Mouse (Mus musculus) limb, embryonic 15.5 days (tissue): ENCODE data around the gene Gm20503. TPM values are rescaled to one million over a fixed set of nuclear protein-coding genes. Genes with fewer than 3 reads are reported as not detected.

Experiments
- ATAC-seq: fragments of 200-750 bp; cut with Nextera tagmentation; 2 replicates; pipeline ENCODE4 v1.8.0; 2017; ENCODE audit warnings: low read depth, moderate TSS enrichment; ENCODE audit not compliant: insufficient number of reproducible peaks, low FRiP score, low TSS enrichment
- H3K27ac ChIP-seq: fragments of 300-500 bp; sonication (generic); 2 replicates; pipeline ENCODE4 v1.5.1; 2015; ENCODE audit warnings: moderate library complexity, mild to moderate bottlenecking, inconsistent platforms
- H3K27me3 ChIP-seq: fragments of 300-500 bp; sonication (generic); 2 replicates; pipeline ENCODE4 v1.6.1; 2015; ENCODE audit warnings: inconsistent platforms
- H3K36me3 ChIP-seq: fragments of 300-500 bp; sonication (generic); 2 replicates; pipeline ENCODE4 v1.6.1; 2015; ENCODE audit warnings: inconsistent platforms
- H3K4me1 ChIP-seq: fragments of 300-500 bp; sonication (generic); 2 replicates; pipeline ENCODE4 v1.6.1; 2015; ENCODE audit warnings: inconsistent platforms
- H3K4me2 ChIP-seq: fragments of 300-500 bp; sonication (generic); 2 replicates; pipeline ENCODE4 v1.6.1; 2015; ENCODE audit warnings: mild to moderate bottlenecking, inconsistent platforms
- H3K4me3 ChIP-seq: fragments of 300-500 bp; sonication (generic); 2 replicates; pipeline ENCODE4 v1.5.1; 2015; ENCODE audit warnings: mild to moderate bottlenecking, inconsistent platforms
- H3K9ac ChIP-seq: fragments of 300-500 bp; sonication (generic); 2 replicates; pipeline ENCODE4 v1.6.1; 2015; ENCODE audit warnings: inconsistent platforms
- H3K9me3 ChIP-seq: fragments of 300-500 bp; sonication (generic); 2 replicates; pipeline ENCODE4 v1.6.1; 2016; ENCODE audit warnings: inconsistent platforms
- WGBS: fragments of 180-500 bp; shearing (Covaris S2); methylation state at CpG from one replicate; pipeline ENCODE4 v1.1.7; 2015; 5-methylcytosine and 5-hydroxymethylcytosine counted together
- polyA plus RNA-seq: library from polyadenylated mRNA; unstranded; fragments of >200 nt; fragmentation: Nextera tagmentation; extraction: Ambion mirVana; gene quantifications from 2 replicates; pipeline ENCODE4 v1.2.1, GENCODE M21; 2015

Gm20503 gene
- polyA plus RNA-seq: 17.7 and 19.6 TPM in 2 replicates

DNA sequence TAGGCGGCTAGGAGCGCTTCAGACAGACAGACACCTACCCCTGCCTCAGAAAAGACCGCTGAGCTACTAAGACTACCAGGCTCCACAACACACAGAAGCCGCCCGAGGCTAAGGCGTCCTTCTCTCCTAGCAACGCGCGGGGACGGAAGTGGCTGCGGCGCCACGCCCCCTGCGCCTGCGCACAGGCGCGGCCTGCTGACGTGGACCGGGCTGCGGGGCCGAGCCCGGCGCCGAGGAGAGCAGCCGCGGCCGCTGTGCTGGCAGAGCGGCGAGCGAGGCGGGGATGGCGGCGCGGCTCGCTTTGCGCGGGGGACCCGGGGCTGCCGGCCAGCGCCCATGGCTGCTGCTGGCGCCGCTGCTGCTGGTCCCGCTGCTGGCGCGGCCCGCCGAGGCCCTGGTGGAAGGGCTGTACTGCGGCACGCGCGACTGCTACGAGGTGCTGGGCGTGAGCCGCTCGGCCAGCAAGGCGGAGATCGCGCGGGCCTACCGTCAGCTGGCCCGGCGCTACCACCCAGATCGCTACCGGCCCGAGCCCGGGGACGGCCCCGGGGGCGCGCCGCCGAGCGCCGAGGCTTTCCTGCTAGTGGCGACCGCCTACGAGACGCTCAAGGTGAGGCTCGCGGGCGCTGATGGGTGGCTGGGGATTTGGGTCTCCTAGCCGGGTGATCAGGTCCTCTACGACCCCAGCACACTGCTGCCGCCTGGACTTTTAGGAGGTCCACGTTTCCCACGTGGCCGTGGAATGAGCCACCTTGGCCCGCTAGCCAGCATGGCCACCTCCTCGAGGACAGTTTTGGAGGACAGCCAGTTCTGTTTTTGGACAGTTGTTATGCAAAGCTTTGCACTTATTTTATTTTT is at the start of gene Gm20503:
Gene Gm20503, plus strand, starts transcription at position 263 of the 858 bp plus-strand sequence.
- H3K27ac ChIP-seq: peak within 1 kb of the TSS; percentile 92
- H3K36me3 ChIP-seq: no peaks in the 10 kb centered on the region
- no peaks in the 10 kb centered on the region for H3K9me3 ChIP-seq
- under 1% methylated on average over 89 of the region's 89 CpGs for WGBS
- ATAC-seq: peak; percentile 95
- H3K4me2 ChIP-seq: peak within 1 kb of the TSS; percentile 81
- peak within 1 kb of the TSS; percentile 96 for H3K9ac ChIP-seq
- H3K4me1 ChIP-seq: peaks cover 26% of the 10 kb centered on the region
- H3K27me3 ChIP-seq: no peaks in the 10 kb centered on the region
- H3K4me3 ChIP-seq: peak within 1 kb of the TSS; percentile 97

- H3K4me2 ChIP-seq: no peak overlapping the region
- no peak overlapping the region for H3K4me3 ChIP-seq
- H3K27ac ChIP-seq: no peak overlapping the region
- 91% methylated on average over 15 of the region's 15 CpGs for WGBS
- no peak overlapping the region for H3K9ac ChIP-seq
- H3K9me3 ChIP-seq: no peaks in the 10 kb centered on the region
- H3K4me1 ChIP-seq: no peaks in the 10 kb centered on the region
- no peaks in the 10 kb centered on the region for H3K27me3 ChIP-seq
- peaks cover under 1% of the 10 kb centered on the region; the same call in 1 of the 2 replicates for H3K36me3 ChIP-seq
- no peak for ATAC-seq
These were observed 41.3 kb upstream of the Gm20503 start for GRCm38 (mm10) chr4:58961719-58962118.

DNA sequence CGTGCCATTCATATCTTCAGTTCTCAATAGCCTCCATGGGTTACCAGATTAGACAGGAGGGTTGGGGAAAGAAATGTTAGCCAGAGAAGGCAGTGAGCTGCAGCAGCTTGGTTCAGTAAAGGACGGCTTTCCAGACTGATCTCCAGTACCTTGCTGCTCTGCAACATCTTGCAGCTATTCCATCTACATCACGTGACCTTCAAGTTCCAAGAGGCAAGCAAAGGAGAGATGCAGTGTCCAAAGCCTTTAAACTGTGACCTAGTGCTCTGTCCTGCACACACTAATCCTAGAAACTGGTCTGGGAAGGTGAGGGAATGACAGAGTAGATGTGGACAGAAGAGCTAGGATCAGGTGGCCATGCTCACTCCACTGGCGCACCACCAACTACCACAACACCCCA is 39.7 kb upstream of the Gm20503 start:
- Histone ChIP-seq H3K4me3 (no peak overlapping the region), H3K9me3 (no peaks in the 10 kb centered on the region), H3K27me3 (no peaks in the 10 kb centered on the region), H3K4me1 (no peaks in the 10 kb centered on the region), H3K27ac (no peak overlapping the region), H3K9ac (no peak overlapping the region), H3K4me2 (no peak overlapping the region), H3K36me3 (no peaks in the 10 kb centered on the region)
- no peak for ATAC-seq
- 93% methylated on average over 4 of the region's 4 CpGs for WGBS

DNA sequence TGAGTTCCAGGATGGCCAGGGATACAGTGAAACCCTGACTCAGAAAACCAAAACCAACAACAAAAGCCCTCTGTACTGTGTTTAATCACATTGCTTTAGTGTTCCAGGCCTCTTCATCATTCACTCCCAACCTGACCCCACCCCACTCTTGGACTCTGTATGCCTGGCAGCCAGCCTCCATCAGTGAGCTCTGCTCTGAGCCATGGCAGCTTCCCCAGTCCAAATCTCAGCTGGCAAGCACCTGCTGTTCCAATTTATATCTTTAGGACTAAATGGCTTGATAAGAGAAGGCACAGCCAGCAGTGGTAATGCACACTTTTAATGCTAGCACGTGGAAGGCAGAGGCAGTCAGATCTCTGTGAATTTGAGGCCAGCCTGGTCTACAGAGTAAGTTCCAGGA is 37.9 kb upstream of the Gm20503 start:
- Histone ChIP-seq H3K4me2 (no peak overlapping the region), H3K36me3 (peaks cover 1% of the 10 kb centered on the region; the same call in 1 of the 2 replicates), H3K27me3 (no peaks in the 10 kb centered on the region), H3K4me1 (no peaks in the 10 kb centered on the region), H3K9ac (no peak overlapping the region), H3K4me3 (no peak overlapping the region), H3K9me3 (no peaks in the 10 kb centered on the region), H3K27ac (no peak overlapping the region)
- no peak for ATAC-seq
- 92% methylated on average over 1 of the region's 1 CpGs for WGBS

GRCm38 (mm10) chr4:58970678-58971077 is 32.3 kb upstream of the Gm20503 start:
- H3K36me3 ChIP-seq: peaks cover 21% of the 10 kb centered on the region; the same call in 1 of the 2 replicates
- WGBS: 80% methylated on average over 4 of the region's 4 CpGs
- H3K4me2 ChIP-seq: no peak overlapping the region
- H3K4me1 ChIP-seq: no peaks in the 10 kb centered on the region
- H3K9ac ChIP-seq: no peak overlapping the region
- H3K4me3 ChIP-seq: no peak overlapping the region
- H3K27ac ChIP-seq: no peak overlapping the region
- H3K9me3 ChIP-seq: no peaks in the 10 kb centered on the region
- ATAC-seq: no peak
- H3K27me3 ChIP-seq: no peaks in the 10 kb centered on the region

GRCm38 (mm10) chr4:58975711-58976110 is 27.3 kb upstream of the Gm20503 start:
- WGBS: 82% methylated on average over 5 of the region's 5 CpGs
- ATAC-seq: no peak
- peaks cover 24% of the 10 kb centered on the region; the same call in 1 of the 2 replicates for H3K36me3 ChIP-seq

GRCm38 (mm10) chr4:58981421-58981820 is 21.6 kb upstream of the Gm20503 start:
- Histone ChIP-seq H3K4me2 (no peak overlapping the region), H3K27me3 (no peaks in the 10 kb centered on the region), H3K9me3 (no peaks in the 10 kb centered on the region), H3K36me3 (peaks cover 15% of the 10 kb centered on the region), H3K4me1 (peaks cover 4% of the 10 kb centered on the region; the same call in 1 of the 2 replicates), H3K27ac (no peak overlapping the region), H3K9ac (no peak overlapping the region), H3K4me3 (no peak overlapping the region)
- 87% methylated on average over 6 of the region's 6 CpGs for WGBS
- ATAC-seq: no peak

More at GRCm38 (mm10) chr4:58975711-58976110, 27.3 kb upstream of the Gm20503 start:
- H3K9ac ChIP-seq: no peak overlapping the region
- H3K27ac ChIP-seq: no peak overlapping the region
- H3K4me1 ChIP-seq: no peaks in the 10 kb centered on the region
- no peak overlapping the region for H3K4me3 ChIP-seq
- no peaks in the 10 kb centered on the region for H3K27me3 ChIP-seq
- no peak overlapping the region for H3K4me2 ChIP-seq
- no peaks in the 10 kb centered on the region for H3K9me3 ChIP-seq

GRCm38 (mm10) chr4:58982806-58983205 is 20.2 kb upstream of the Gm20503 start:
- Histone ChIP-seq H3K9ac (no peak overlapping the region), H3K36me3 (peaks cover 7% of the 10 kb centered on the region), H3K9me3 (no peaks in the 10 kb centered on the region), H3K4me3 (no peak overlapping the region), H3K4me1 (peaks cover 8% of the 10 kb centered on the region; the same call in 1 of the 2 replicates), H3K27me3 (no peaks in the 10 kb centered on the region), H3K4me2 (no peak overlapping the region), H3K27ac (no peak overlapping the region)
- 81% methylated on average over 8 of the region's 8 CpGs for WGBS
- no peak for ATAC-seq

GRCm38 (mm10) chr4:58985157-58985648 is 17.8 kb upstream of the Gm20503 start:
- Histone ChIP-seq H3K27me3 (no peaks in the 10 kb centered on the region), H3K36me3 (peaks cover 6% of the 10 kb centered on the region; the same call in 1 of the 2 replicates), H3K9me3 (no peaks in the 10 kb centered on the region), H3K9ac (no peak overlapping the region), H3K4me3 (no peak overlapping the region), H3K4me1 (peaks cover 8% of the 10 kb centered on the region; the same call in 1 of the 2 replicates), H3K4me2 (no peak overlapping the region), H3K27ac (no peak overlapping the region)
- 21% methylated on average over 7 of the region's 7 CpGs for WGBS
- no peak for ATAC-seq

GRCm38 (mm10) chr4:58986540-58987190 is 16.3 kb upstream of the Gm20503 start, which contains the start of gene Ptgr1:
TSS of gene Ptgr1 (minus strand) at chr4:58987119.
- H3K36me3 ChIP-seq: peaks cover 4% of the 10 kb centered on the region; the same call in 1 of the 2 replicates
- peak within 1 kb of the TSS; percentile 79 for H3K27ac ChIP-seq
- no peaks in the 10 kb centered on the region for H3K9me3 ChIP-seq
- ATAC-seq: peak; percentile 82
- H3K4me1 ChIP-seq: peaks cover 8% of the 10 kb centered on the region; the same call in 1 of the 2 replicates
- H3K4me2 ChIP-seq: peak within 1 kb of the TSS; percentile 82
- H3K4me3 ChIP-seq: peak within 1 kb of the TSS; percentile 65
- 1% methylated on average over 28 of the region's 28 CpGs for WGBS
- H3K27me3 ChIP-seq: no peaks in the 10 kb centered on the region
- peak within 1 kb of the TSS; percentile 52 for H3K9ac ChIP-seq

GRCm38 (mm10) chr4:58989303-58989898 is 13.6 kb upstream of the Gm20503 start:
- H3K4me2 ChIP-seq: no peak overlapping the region
- H3K36me3 ChIP-seq: no peaks in the 10 kb centered on the region
- H3K9ac ChIP-seq: no peak overlapping the region
- peaks cover 8% of the 10 kb centered on the region; the same call in 1 of the 2 replicates for H3K4me1 ChIP-seq
- no peaks in the 10 kb centered on the region for H3K9me3 ChIP-seq
- H3K27me3 ChIP-seq: no peaks in the 10 kb centered on the region
- 75% methylated on average over 7 of the region's 7 CpGs for WGBS
- no peak for ATAC-seq
- no peak overlapping the region for H3K27ac ChIP-seq
- no peak overlapping the region for H3K4me3 ChIP-seq
